Mouse (Mus musculus): Measurements from ENCODE around the gene Mafb.

Gene Mafb

DNA sequence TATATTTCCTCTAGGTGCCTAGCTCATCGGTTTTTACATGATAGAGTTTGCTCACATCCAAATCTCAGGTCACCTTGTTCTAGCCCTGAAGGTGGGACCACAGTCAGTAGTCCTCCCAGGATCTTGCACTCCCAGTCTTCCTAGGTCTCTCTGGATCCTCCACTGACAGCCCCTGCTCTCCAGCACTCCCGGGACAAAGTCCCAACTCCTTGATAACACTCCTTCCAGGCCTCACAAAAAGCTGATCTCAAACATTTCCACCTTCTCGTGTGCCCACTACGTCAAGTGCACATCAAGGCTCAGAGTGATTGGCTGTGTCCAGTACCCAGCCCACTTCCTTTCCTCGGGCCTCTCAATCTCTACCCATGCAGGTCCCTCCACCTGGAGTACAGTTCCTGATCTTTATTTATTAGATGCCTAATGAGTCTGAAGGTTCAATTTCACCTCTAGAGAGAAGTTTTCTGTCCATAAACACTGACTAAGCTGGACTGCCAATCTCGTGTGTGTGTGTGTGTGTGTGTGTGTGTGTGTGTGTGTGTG is 41.7 kb downstream of the Mafb start:
- DNase-seq: no peak

DNA sequence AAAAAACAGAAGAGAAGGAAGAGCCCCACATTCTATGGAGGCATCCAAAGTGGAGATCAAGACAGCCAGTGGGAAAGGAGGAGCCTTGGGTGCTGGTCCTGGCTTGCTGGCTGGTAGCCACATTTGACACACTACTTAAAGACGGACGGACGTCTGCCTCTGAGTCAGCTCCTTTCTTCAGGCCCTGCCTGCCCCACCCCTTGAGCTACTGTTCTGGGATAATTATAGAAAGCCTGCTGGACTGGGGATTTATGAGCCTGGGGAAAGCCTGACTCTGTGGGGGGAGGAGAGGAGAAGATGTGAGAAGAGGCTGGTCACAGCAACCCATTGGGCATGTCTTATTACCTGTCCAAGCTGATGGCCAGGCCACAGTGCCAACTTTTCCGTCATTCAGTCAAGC is 45.0 kb downstream of the Mafb start:
- DNase-seq: no peak

DNA sequence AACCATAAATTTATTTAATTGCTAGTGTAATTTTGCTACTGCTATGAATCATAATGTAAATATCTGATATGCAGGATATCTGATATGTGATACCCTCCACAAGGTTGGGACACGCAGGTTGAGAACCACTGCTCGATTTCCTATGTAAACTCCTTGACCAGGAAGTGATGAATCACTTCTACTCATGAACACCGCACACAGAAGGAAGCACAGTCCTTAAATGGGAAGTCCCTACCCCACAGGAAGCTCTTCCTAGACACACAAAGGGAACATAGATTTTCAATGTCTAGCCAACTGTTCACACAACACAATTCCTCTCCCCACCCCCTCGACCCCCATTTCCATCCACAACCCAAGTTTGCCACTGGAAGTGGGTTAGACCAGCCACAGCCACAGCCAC is 48.6 kb downstream of the Mafb start:
- DNase-seq: no peak

Data from cerebellum, postnatal 14 days (tissue).